Mouse (Mus musculus): ENCODE measurements at regions not wholly inside any gene's neighbourhood (a gene's known extent, or its start where the extent isn't known, plus 50 kb on each side); places are given as distances from the start of the nearest gene placed in this dataset.

GRCm38 (mm10) chr13:82361379-82361778 lies 578.5 kb downstream of the Cetn3 start:
- TF ChIP-seq CTCF (IDR thresholded peaks at IDR 0.05; ENCODE audit: low read depth, low read length) (no peak), POLR2A (IDR thresholded peaks at IDR 0.05; ENCODE audit: extremely low read depth, insufficient read depth, low read length) (no peak)
